Mouse (Mus musculus) ES-Bruce4 (cell line): ENCODE results near the gene Snx11.

Experiments
- CTCF ChIP-seq: IDR thresholded peaks from one replicate; pipeline ENCODE4 v1.8.1; 2011; ENCODE audit warnings: low read depth, low read length
- EP300 ChIP-seq: IDR thresholded peaks from 2 replicates; pipeline ENCODE4 v1.6.1; 2011; ENCODE audit warnings: low read depth, low read length; ENCODE audit not compliant: insufficient read depth
- POLR2A ChIP-seq: IDR thresholded peaks from one replicate; pipeline ENCODE4 v1.8.1; 2011; ENCODE audit warnings: low read length; ENCODE audit not compliant: insufficient read depth

DNA sequence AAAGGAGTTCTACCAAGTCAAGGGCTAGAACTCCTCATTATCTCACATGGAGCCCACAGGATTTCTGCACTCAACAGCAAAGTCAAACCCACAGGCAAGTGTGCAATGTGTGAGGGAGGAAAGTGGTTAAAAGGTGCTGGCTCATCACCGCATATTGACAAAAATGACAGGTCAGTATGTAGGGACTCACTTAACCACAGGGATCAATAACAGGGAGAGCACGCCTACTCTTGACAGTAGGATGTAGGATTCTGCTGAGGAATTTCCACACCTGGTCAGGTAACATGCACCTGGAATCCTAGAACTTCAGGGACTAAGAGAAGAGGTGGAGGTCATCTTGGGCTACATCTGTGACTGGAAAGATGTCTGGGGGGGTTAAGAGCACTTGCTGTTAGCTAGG lies 38.5 kb upstream of the Snx11 start:
- TF ChIP-seq POLR2A (no peak), CTCF (no peak), EP300 (no peak)
